Mouse (Mus musculus) liver, adult 2 months (tissue): ENCODE measurements around the gene Ddah2.
A peak's percentile ranks its signal among the peaks of the same experiment; 100 is the strongest.

Experiments used
- CTCF ChIP-seq: fragments of 200-500 bp; IDR thresholded peaks from 2 replicates; pipeline ENCODE4 v1.5.1; 2011; ENCODE audit warnings: low read depth, low read length, control low read depth
- POLR2A ChIP-seq: fragments of 200-500 bp; IDR thresholded peaks from 2 replicates; pipeline ENCODE4 v1.6.1; 2011; ENCODE audit warnings: low read length, control low read depth; ENCODE audit not compliant: insufficient read depth; ENCODE audit errors: extremely low read depth

GRCm38 (mm10) chr17:35049561-35050016 is 9.2 kb upstream of the Ddah2 start, which contains the start of gene Clic1:
- TF ChIP-seq POLR2A (no peak), CTCF (0 out of 2 replicates have a peak, but pooled peaks have one; percentile 16)
